ENCODE assay signal across 24 mouse cellular contexts in the genomic region with DNA sequence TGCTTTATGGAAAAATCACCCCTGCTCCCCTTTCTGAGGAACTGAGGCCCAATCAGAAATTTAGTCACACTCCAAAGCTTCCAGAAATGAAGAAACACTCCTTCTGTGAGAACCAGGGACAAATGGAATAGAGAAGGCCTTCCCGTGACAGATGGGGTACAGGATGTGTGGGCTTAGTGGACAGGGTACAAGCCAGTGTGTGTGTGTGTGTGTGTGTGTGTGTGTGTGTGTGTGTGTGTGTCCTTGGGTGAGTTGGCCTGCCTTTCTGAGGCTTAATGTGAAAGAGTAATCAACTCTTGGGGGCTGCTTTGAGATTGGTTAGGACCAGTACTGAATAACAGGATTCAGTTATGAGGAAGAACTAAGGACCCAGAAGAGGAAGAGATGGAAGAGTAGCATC. TPM values are rescaled to one million over a fixed set of nuclear protein-coding genes. Genes with fewer than 3 reads are reported as not detected.
"Had no signal": no experiment of that assay in that cellular context is flagged by ENCODE, and none has a peak within 500 bp of the region (broad histone marks: within the 10 kb centered on the region; RNA-seq: fewer than 3 reads in every experiment).

No protein-coding gene starts in this region.

- H3K36me3 ChIP-seq: heart, embryonic 13.5 days; heart, embryonic 15.5 days; hindbrain, embryonic 12.5 days; limb, embryonic 10.5 days; limb, embryonic 12.5 days had no signal

- H3K4me1 ChIP-seq: heart, embryonic 13.5 days; heart, embryonic 15.5 days; limb, embryonic 12.5 days had no signal

- H3K4me3 ChIP-seq: heart, adult 2 months; heart, embryonic 13.5 days; heart, embryonic 15.5 days; hindbrain, embryonic 12.5 days; left cerebral cortex, adult 2 months; limb, embryonic 10.5 days; limb, embryonic 12.5 days had no signal

- H3K9me3 ChIP-seq: heart, embryonic 13.5 days; heart, embryonic 15.5 days; hindbrain, embryonic 12.5 days; limb, embryonic 10.5 days; limb, embryonic 12.5 days had no signal

- H3K27ac ChIP-seq: heart, adult 2 months; heart, embryonic 13.5 days; heart, embryonic 15.5 days; hindbrain, embryonic 12.5 days; hindbrain, embryonic 14.5 days; hindbrain, postnatal 0 days; limb, embryonic 10.5 days; limb, embryonic 12.5 days had no signal

- ATAC-seq: intestine, embryonic 16.5 days had no signal

- DNase-seq: gastrocnemius, postnatal 14 days; gastrocnemius, postnatal 36 days; heart, adult 11 months; heart, adult 2 months; heart, postnatal 14 days; heart, postnatal 36 days; kidney, adult 11 months; kidney, adult 8-10 months; kidney, postnatal 10 days; kidney, postnatal 25 days; kidney, postnatal 4 days; liver had no signal

- H3K4me2 ChIP-seq: heart, embryonic 11.5 days; heart, embryonic 13.5 days; heart, embryonic 15.5 days; hindbrain, embryonic 12.5 days; hindbrain, embryonic 14.5 days; limb, embryonic 12.5 days; liver, embryonic 11.5 days had no signal

- H3K9ac ChIP-seq: heart, embryonic 13.5 days; heart, embryonic 15.5 days; hindbrain, embryonic 12.5 days; hindbrain, embryonic 14.5 days; limb, embryonic 12.5 days had no signal

RNA-seq across cellular contexts. Expression of a gene that starts 58.6 kb away (rescaled TPM):
- polyA plus RNA-seq: heart, postnatal 0 days had no signal
